Mouse (Mus musculus): Measurements from ENCODE around the gene Slc36a3. TPM values are rescaled to one million over a fixed set of nuclear protein-coding genes. Genes with fewer than 3 reads are reported as not detected.

Gene Slc36a3
- polyA plus RNA-seq, 1 experiment from 2014 or later = not detected

DNA sequence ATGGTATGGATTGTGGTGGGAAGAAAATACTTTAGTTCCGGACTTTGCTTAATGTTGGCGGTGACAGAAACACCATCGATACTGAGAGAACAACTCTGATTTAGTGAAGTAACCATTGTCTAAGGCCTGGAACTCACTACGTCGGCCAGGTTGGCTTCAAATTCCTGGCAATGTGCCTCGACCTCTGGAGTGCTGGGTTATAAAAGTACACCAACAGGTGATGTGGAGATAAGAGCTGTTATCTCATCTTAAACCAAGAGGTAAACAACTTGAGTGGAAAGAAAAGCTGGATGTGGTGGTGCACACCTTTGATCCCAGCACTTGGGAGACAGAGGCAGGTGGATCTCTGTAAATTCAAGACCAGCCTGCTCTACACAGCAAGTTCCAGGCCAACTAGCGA is 58.4 kb downstream of the Slc36a3 start:
- H3K9ac ChIP-seq (replicated peaks; ENCODE audit: low read depth, low read length) = no peak overlapping the region
- no peak for ATAC-seq
- H3K9me3 ChIP-seq (ENCODE audit: control insufficient read depth, low read length) = no peaks in the 10 kb centered on the region
- no peaks in the 10 kb centered on the region for H3K36me3 ChIP-seq (ENCODE audit: control insufficient read depth, insufficient read depth)
- H3K27me3 ChIP-seq (replicated peaks; ENCODE audit: control insufficient read depth, insufficient read depth, low read length) = no peaks in the 10 kb centered on the region
- no peak overlapping the region for H3K4me2 ChIP-seq (ENCODE audit: low read length)
- H3K4me3 ChIP-seq (replicated peaks; ENCODE audit: low read length) = no peak overlapping the region
- WGBS = 85% methylated on average over 7 of the region's 7 CpGs
- H3K4me1 ChIP-seq (replicated peaks; ENCODE audit: control insufficient read depth, insufficient read depth, low read length) = peaks cover 3% of the 10 kb centered on the region; the same call in 1 of the 2 replicates
- no peak overlapping the region for H3K27ac ChIP-seq (ENCODE audit: low read length)

GRCm38 (mm10) chr11:55089892-55090291 is 61.6 kb downstream of the Slc36a3 start:
- Histone ChIP-seq H3K36me3 (ENCODE audit: control insufficient read depth, insufficient read depth) (no peaks in the 10 kb centered on the region), H3K4me1 (replicated peaks; ENCODE audit: control insufficient read depth, insufficient read depth, low read length) (no peaks in the 10 kb centered on the region), H3K4me2 (ENCODE audit: low read length) (no peak overlapping the region), H3K9me3 (ENCODE audit: control insufficient read depth, low read length) (no peaks in the 10 kb centered on the region), H3K27me3 (replicated peaks; ENCODE audit: control insufficient read depth, insufficient read depth, low read length) (no peaks in the 10 kb centered on the region), H3K9ac (replicated peaks; ENCODE audit: low read depth, low read length) (no peak overlapping the region), H3K4me3 (replicated peaks; ENCODE audit: low read length) (no peak overlapping the region), H3K27ac (ENCODE audit: low read length) (no peak overlapping the region)
- no peak for ATAC-seq
- WGBS = 80% methylated on average over 2 of the region's 2 CpGs

DNA sequence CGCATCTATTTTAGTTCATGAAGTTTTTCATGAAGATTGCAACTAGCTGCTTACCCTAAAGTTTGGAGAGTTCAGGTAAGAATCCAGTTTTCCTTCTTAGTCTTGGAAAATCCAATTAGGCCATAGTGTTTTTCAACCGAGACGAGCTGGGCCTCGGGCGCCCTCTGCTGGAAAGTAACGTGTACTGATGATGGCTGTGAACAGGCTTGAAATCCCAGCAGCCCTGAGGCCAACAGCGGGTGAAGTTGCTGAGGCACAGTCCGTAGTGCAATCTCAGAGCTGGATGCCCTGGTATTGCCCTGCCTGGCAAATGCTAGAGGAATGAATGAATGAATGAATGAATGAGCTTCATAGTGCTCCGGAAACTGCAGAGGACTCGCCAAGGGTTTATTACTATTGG is 64.5 kb downstream of the Slc36a3 start:
- Histone ChIP-seq H3K4me3 (replicated peaks; ENCODE audit: low read length) (no peak overlapping the region), H3K4me1 (replicated peaks; ENCODE audit: control insufficient read depth, insufficient read depth, low read length) (no peaks in the 10 kb centered on the region), H3K9me3 (ENCODE audit: control insufficient read depth, low read length) (no peaks in the 10 kb centered on the region), H3K27ac (ENCODE audit: low read length) (no peak overlapping the region), H3K27me3 (replicated peaks; ENCODE audit: control insufficient read depth, insufficient read depth, low read length) (no peaks in the 10 kb centered on the region), H3K4me2 (ENCODE audit: low read length) (no peak overlapping the region), H3K9ac (replicated peaks; ENCODE audit: low read depth, low read length) (no peak overlapping the region), H3K36me3 (ENCODE audit: control insufficient read depth, insufficient read depth) (no peaks in the 10 kb centered on the region)
- 3% methylated on average over 10 of the region's 10 CpGs for WGBS
- ATAC-seq = peak; percentile 54; the same call in 1 of the 2 replicates

GRCm38 (mm10) chr11:55085396-55085795 is 66.1 kb downstream of the Slc36a3 start:
- WGBS = 60% methylated on average over 5 of the region's 5 CpGs
- no peaks in the 10 kb centered on the region for H3K27me3 ChIP-seq (replicated peaks; ENCODE audit: control insufficient read depth, insufficient read depth, low read length)
- no peak for ATAC-seq
- H3K9me3 ChIP-seq (ENCODE audit: control insufficient read depth, low read length) = no peaks in the 10 kb centered on the region
- H3K27ac ChIP-seq (ENCODE audit: low read length) = no peak overlapping the region
- no peak overlapping the region for H3K4me2 ChIP-seq (ENCODE audit: low read length)
- H3K4me3 ChIP-seq (replicated peaks; ENCODE audit: low read length) = no peak overlapping the region
- no peaks in the 10 kb centered on the region for H3K4me1 ChIP-seq (replicated peaks; ENCODE audit: control insufficient read depth, insufficient read depth, low read length)
- no peaks in the 10 kb centered on the region for H3K36me3 ChIP-seq (ENCODE audit: control insufficient read depth, insufficient read depth)
- H3K9ac ChIP-seq (replicated peaks; ENCODE audit: low read depth, low read length) = no peak overlapping the region

GRCm38 (mm10) chr11:55084629-55085028 is 66.9 kb downstream of the Slc36a3 start:
- Histone ChIP-seq H3K9ac (replicated peaks; ENCODE audit: low read depth, low read length) (no peak overlapping the region), H3K9me3 (ENCODE audit: control insufficient read depth, low read length) (no peaks in the 10 kb centered on the region), H3K36me3 (ENCODE audit: control insufficient read depth, insufficient read depth) (no peaks in the 10 kb centered on the region), H3K27ac (ENCODE audit: low read length) (no peak overlapping the region), H3K4me3 (replicated peaks; ENCODE audit: low read length) (no peak overlapping the region), H3K4me2 (ENCODE audit: low read length) (no peak overlapping the region), H3K4me1 (replicated peaks; ENCODE audit: control insufficient read depth, insufficient read depth, low read length) (no peaks in the 10 kb centered on the region), H3K27me3 (replicated peaks; ENCODE audit: control insufficient read depth, insufficient read depth, low read length) (no peaks in the 10 kb centered on the region)
- no peak for ATAC-seq
- WGBS = 73% methylated on average over 4 of the region's 4 CpGs

DNA sequence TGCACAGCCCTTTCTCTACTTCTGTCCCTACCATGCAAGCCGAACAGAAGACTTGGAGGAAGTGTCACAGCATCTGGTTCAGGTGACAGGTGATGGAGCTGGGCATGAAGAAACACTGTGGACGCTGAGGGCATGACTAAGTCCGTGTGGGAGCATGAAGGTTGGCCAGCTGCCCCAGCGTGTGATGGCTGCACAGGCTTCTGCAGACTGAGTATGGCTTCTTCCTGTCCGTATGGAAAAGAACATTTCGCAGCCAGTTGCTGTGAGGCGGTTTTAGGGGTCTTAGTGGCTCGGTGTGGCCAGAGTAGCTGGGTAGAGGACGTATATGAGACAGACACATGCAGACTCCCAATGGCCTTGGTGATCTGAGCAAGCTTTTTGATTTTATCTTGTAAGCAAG is 70.3 kb downstream of the Slc36a3 start:
- WGBS = 90% methylated on average over 9 of the region's 9 CpGs
- H3K27me3 ChIP-seq (replicated peaks; ENCODE audit: control insufficient read depth, insufficient read depth, low read length) = peaks cover 3% of the 10 kb centered on the region; the same call in 1 of the 2 replicates
- peaks cover 9% of the 10 kb centered on the region for H3K4me1 ChIP-seq (replicated peaks; ENCODE audit: control insufficient read depth, insufficient read depth, low read length)
- H3K4me3 ChIP-seq (replicated peaks; ENCODE audit: low read length) = no peak overlapping the region
- no peak overlapping the region for H3K4me2 ChIP-seq (ENCODE audit: low read length)
- no peak for ATAC-seq
- H3K9me3 ChIP-seq (ENCODE audit: control insufficient read depth, low read length) = no peaks in the 10 kb centered on the region
- no peak overlapping the region for H3K27ac ChIP-seq (ENCODE audit: low read length)
- H3K36me3 ChIP-seq (ENCODE audit: control insufficient read depth, insufficient read depth) = no peaks in the 10 kb centered on the region
- no peak overlapping the region for H3K9ac ChIP-seq (replicated peaks; ENCODE audit: low read depth, low read length)

GRCm38 (mm10) chr11:55079180-55079579 is 72.3 kb downstream of the Slc36a3 start:
- Histone ChIP-seq H3K9me3 (ENCODE audit: control insufficient read depth, low read length) (no peaks in the 10 kb centered on the region), H3K4me2 (ENCODE audit: low read length) (no peak overlapping the region), H3K4me3 (replicated peaks; ENCODE audit: low read length) (no peak overlapping the region), H3K27ac (ENCODE audit: low read length) (no peak overlapping the region), H3K27me3 (replicated peaks; ENCODE audit: control insufficient read depth, insufficient read depth, low read length) (peaks cover 3% of the 10 kb centered on the region; the same call in 1 of the 2 replicates), H3K4me1 (replicated peaks; ENCODE audit: control insufficient read depth, insufficient read depth, low read length) (peaks cover 14% of the 10 kb centered on the region), H3K36me3 (ENCODE audit: control insufficient read depth, insufficient read depth) (no peaks in the 10 kb centered on the region), H3K9ac (replicated peaks; ENCODE audit: low read depth, low read length) (no peak overlapping the region)
- ATAC-seq = no peak
- 66% methylated on average over 4 of the region's 4 CpGs for WGBS

DNA sequence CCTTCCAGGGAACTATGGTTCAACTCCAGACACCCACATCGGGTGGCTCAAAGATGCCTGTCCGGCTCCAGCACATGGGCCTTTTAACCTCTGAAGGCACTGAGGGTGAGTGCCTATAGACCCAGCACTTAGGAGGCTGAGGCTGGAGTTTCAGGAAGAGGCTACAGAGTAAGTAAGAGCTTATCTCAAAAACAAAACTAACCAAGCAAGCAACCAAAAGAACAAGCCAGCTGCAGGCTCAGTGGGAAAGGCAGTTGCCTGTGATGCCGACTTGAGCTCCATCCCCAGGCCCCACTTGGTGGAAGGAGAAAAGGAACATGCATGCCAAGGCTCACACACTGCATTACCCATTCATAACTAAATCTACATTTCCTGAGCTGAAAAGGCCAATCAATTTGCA is 73.0 kb downstream of the Slc36a3 start:
- Histone ChIP-seq H3K4me2 (ENCODE audit: low read length) (no peak overlapping the region), H3K27me3 (replicated peaks; ENCODE audit: control insufficient read depth, insufficient read depth, low read length) (peaks cover 3% of the 10 kb centered on the region; the same call in 1 of the 2 replicates), H3K4me1 (replicated peaks; ENCODE audit: control insufficient read depth, insufficient read depth, low read length) (peaks cover 14% of the 10 kb centered on the region), H3K36me3 (ENCODE audit: control insufficient read depth, insufficient read depth) (no peaks in the 10 kb centered on the region), H3K4me3 (replicated peaks; ENCODE audit: low read length) (no peak overlapping the region), H3K27ac (ENCODE audit: low read length) (no peak overlapping the region), H3K9ac (replicated peaks; ENCODE audit: low read depth, low read length) (no peak overlapping the region), H3K9me3 (ENCODE audit: control insufficient read depth, low read length) (no peaks in the 10 kb centered on the region)
- 61% methylated on average over 3 of the region's 3 CpGs for WGBS
- no peak for ATAC-seq

DNA sequence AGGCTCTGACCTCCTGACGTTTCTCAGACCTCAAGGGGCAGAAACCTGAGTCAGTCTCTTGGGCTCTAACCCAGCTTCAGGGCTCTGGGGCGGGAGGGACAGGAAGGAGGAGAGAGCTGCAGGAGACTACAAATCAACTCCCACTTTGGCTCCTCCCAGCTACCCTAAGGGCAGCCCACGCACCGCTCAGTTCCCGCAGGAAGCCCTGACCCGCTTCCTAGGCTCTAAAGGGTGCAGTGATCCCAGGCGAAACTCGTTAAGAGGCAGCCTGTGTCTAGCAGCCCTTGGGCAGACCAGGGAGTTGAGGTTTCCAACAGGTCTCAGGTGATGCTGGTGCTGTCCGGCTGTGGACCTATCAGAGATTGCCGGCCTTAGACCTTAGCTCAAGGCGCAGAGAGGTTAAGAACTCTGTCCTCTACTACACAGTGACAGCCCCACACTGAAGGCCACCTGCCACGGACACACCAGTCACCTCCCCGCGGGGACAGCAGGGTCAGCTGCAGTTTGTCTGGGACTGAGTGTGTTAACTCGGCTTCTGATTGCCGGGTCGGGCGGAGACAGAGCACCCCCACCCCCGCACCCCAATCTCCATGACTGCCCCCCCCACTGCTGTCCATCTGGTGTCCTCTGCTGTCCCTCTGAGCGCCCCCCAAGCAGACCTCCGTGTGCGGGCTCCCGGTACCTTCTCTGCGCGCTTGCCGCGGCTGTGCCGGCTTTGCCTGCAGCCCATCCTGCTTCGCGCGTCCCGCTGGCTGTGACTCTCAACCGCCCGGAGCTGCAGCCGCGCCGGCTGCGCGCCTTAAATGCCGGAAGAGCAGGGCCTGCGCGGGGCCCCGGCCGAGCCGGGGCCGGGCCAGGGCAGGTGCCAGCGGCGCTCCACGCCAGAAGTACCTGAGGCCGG is 73.9 kb downstream of the Slc36a3 start, which contains the start of gene Ccdc69:
Ccdc69 (minus strand) TSS at position 801 of the 901 bp plus-strand sequence.
- peak within 1 kb of the TSS; percentile 55 for H3K9ac ChIP-seq (replicated peaks; ENCODE audit: low read depth, low read length)
- H3K4me1 ChIP-seq (replicated peaks; ENCODE audit: control insufficient read depth, insufficient read depth, low read length) = peaks cover 14% of the 10 kb centered on the region
- H3K36me3 ChIP-seq (ENCODE audit: control insufficient read depth, insufficient read depth) = no peaks in the 10 kb centered on the region
- under 1% methylated on average over 44 of the region's 50 CpGs for WGBS
- H3K27me3 ChIP-seq (replicated peaks; ENCODE audit: control insufficient read depth, insufficient read depth, low read length) = peaks cover 3% of the 10 kb centered on the region; the same call in 1 of the 2 replicates
- H3K4me2 ChIP-seq (ENCODE audit: low read length) = peak within 1 kb of the TSS; percentile 84
- H3K4me3 ChIP-seq (replicated peaks; ENCODE audit: low read length) = peak within 1 kb of the TSS; percentile 43
- no peak within 1 kb of the TSS for H3K27ac ChIP-seq (ENCODE audit: low read length)
- ATAC-seq = peak; percentile 68
- H3K9me3 ChIP-seq (ENCODE audit: control insufficient read depth, low read length) = no peaks in the 10 kb centered on the region

Measured in forebrain, embryonic 16.5 days (tissue).